Mouse (Mus musculus): ENCODE results near the gene Cldn8. TPM values are rescaled to one million over a fixed set of nuclear protein-coding genes. Genes with fewer than 3 reads are reported as not detected.

The Cldn8 gene
- polyA plus RNA-seq, 1 experiment from 2014 or later, result not detected

Other genes with a start within 250 kb of the Cldn8 start
- not detected in 2 replicates for gene Cldn17, start 56.2 kb downstream of the Cldn8 start, polyA plus RNA-seq (2015; fragmentation: Nextera tagmentation; extraction: Ambion mirVana)
- not detected in 2 replicates for gene Krtap24-1, start 49.1 kb upstream of the Cldn8 start, polyA plus RNA-seq (2015; fragmentation: Nextera tagmentation; extraction: Ambion mirVana)
- not detected in 2 replicates for gene 2310079G19Rik, start 64.5 kb upstream of the Cldn8 start, polyA plus RNA-seq (2015; fragmentation: Nextera tagmentation; extraction: Ambion mirVana)
- gene Krtap26-1, start 84.6 kb upstream of the Cldn8 start, polyA plus RNA-seq (2015; fragmentation: Nextera tagmentation; extraction: Ambion mirVana), result not detected in 2 replicates
- gene Krtap27-1, start 108.5 kb upstream of the Cldn8 start, polyA plus RNA-seq (2015; fragmentation: Nextera tagmentation; extraction: Ambion mirVana), result not detected in 2 replicates
- gene 2310061N02Rik, start 144.8 kb upstream of the Cldn8 start, polyA plus RNA-seq (2015; fragmentation: Nextera tagmentation; extraction: Ambion mirVana), result not detected in 2 replicates
- not detected in 2 replicates for gene Krtap13-1, start 165.7 kb upstream of the Cldn8 start, polyA plus RNA-seq (2015; fragmentation: Nextera tagmentation; extraction: Ambion mirVana)
- 0.21 TPM in 1 of 2 replicates, not detected in the other for gene Krtap13, start 188.5 kb upstream of the Cldn8 start, polyA plus RNA-seq (2015; fragmentation: Nextera tagmentation; extraction: Ambion mirVana)
- gene 2310034C09Rik, start 195.7 kb upstream of the Cldn8 start, polyA plus RNA-seq (2015; fragmentation: Nextera tagmentation; extraction: Ambion mirVana), result not detected in 2 replicates
- not detected in 2 replicates for gene 2310057N15Rik, start 211.0 kb upstream of the Cldn8 start, polyA plus RNA-seq (2015; fragmentation: Nextera tagmentation; extraction: Ambion mirVana)
- not detected in 2 replicates for gene Gm5965, start 214.7 kb upstream of the Cldn8 start, polyA plus RNA-seq (2015; fragmentation: Nextera tagmentation; extraction: Ambion mirVana)
- not detected in 2 replicates for gene Gm20741, start 249.0 kb upstream of the Cldn8 start, polyA plus RNA-seq (2015; fragmentation: Nextera tagmentation; extraction: Ambion mirVana)

Data from midbrain, embryonic 16.5 days (tissue).